Mouse (Mus musculus): ENCODE data around the gene Amigo1. TPM values are rescaled to one million over a fixed set of nuclear protein-coding genes. Genes with fewer than 3 reads are reported as not detected.
A peak's percentile ranks its signal among the peaks of the same experiment; 100 is the strongest.
"Not testable (repeated sequence)": the region's sequence is repeated elsewhere in the genome, so short reads cannot be mapped to it uniquely, and the experiment has no call there.

The Amigo1 gene
- total RNA-seq, 2 experiments from 2014 or later: 1.4 to 3.3 TPM

DNA sequence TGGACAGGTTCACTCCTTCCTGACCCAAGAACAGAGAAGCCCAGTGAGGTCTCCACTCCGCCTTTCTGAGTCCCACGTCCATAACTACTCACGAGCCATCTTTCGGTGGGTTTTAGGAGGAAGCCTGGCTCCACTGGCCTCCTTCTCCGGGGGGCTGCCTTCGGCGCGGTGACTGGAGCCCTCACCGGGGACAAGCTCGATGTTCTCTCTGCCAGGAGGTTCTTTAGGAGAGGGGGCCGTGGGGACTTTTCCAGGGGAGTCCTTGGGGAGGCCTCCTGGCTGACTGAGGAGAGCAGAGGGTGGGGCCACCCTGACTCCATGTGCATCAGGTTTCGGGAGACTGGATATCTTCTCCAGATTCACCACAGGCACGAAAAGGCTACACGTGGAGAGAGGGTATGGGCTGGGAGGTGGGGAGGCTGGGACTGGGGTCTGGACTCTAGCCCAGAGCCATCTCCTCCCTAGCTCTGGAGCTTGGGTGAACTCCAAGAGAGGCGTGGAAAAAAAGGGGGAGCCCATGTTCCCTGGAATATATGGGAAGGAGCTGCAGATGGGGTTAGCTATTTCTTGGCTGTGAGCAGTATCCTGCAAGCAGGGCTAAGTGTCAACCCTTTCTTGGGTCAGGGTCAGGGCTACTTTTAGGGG lies 20.7 kb downstream of the Amigo1 start:
- no peak for ATAC-seq (ENCODE audit: poor library complexity, severe bottlenecking)

DNA sequence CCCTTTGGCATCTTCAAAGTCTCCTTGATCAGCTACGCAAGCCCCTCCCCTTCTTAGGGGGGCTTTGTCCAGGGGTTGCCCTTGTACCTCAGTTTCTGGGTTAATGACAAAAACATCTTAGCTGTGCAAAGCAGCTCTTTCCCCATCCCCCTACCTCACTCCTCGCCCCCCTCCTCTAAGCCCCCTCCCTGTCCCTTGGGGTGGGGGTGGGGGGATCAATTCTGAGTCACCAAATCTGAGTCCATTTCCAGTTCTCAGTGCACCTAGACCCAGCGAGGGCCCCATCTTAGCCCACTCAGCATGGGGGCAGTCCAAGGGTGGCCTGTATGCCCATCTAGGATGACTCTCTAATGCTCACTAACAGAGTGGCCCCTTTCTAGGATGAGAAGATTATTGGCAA lies 22.9 kb downstream of the Amigo1 start:
- ATAC-seq (ENCODE audit: poor library complexity, severe bottlenecking): no peak

DNA sequence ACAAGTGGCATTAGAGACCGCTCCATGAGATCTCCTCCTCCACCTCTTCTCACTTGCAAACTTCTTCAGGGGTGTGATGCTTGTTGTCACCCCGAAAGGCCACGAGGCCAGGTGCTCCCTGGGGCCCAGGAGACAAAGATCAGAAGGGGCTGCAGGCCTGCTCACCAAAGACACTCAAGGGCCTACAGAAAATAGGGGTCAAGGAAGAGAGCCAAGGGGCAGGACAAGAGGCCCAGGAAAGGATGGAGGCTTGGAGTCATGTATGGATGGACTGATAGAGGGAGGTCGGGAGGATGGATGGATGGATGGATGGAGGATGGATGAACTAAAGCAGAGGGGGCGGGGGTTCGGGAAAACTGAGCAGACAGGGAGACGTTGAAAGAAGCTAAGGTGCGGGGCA lies 23.4 kb downstream of the Amigo1 start:
- ATAC-seq (ENCODE audit: poor library complexity, severe bottlenecking): no peak

DNA sequence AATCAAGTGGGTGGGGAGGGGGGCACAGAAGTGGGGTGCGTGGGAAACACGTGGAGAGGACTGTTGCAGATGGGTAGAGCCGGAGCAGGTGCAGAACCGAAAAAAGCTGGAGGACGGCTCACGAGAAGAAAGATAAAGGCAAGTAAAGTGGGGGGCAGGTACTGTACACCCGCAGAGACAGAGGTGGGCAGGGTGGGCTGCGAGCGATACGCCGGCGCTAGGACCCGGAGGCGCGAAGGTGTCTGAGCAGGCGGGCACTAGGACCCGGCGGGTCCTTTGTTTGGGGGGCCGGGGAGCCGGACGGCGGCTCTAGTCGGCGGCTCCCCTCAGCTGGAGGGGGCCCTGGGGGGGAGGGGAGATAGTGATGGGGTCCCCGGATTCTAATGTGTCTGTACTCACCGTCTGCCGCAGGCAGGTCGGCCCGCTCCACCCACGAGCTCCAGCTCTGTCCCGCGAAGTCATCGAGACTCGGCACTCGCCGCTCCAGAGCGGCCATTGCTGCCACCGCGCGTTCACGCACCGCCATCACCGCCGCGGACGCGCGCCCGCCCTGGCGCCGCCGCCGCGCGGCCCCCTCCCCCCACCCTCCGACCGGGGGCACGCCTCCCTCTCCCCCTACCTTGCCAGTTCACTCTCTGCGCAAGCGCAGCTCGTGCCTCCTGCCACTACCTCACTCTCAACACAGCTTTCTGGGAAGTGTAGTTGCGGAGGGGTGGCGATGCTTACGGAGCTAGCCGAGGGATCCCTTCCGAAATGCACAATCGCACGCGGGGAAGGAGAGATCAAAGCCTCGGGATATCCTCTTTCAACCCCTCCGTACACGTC lies 24.0 kb downstream of the Amigo1 start:
- ATAC-seq (ENCODE audit: poor library complexity, severe bottlenecking): peak; percentile 97

DNA sequence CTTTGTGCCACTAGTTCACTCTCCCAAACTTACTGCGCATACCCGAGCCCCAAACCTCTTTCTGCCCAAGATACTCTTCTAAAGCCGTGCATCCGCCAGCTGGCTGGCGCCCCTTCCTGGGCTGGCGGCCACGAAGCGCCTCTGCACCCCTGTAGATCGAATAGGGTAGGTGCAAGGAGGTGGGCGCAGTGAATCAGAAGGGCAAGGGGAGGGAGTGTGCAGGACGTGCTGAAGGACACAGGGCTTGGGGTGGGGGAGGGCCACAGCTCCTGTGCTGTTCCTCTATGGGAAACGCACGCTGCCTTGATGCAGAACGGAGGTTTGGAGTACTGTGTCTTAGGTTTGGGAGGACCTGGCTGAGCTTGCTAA lies 24.6 kb downstream of the Amigo1 start, which contains the start of gene Atxn7l2:
Atxn7l2 (minus strand) TSS at position 164 of the 369 bp plus-strand sequence.
- peak; percentile 73 for ATAC-seq (ENCODE audit: poor library complexity, severe bottlenecking)

DNA sequence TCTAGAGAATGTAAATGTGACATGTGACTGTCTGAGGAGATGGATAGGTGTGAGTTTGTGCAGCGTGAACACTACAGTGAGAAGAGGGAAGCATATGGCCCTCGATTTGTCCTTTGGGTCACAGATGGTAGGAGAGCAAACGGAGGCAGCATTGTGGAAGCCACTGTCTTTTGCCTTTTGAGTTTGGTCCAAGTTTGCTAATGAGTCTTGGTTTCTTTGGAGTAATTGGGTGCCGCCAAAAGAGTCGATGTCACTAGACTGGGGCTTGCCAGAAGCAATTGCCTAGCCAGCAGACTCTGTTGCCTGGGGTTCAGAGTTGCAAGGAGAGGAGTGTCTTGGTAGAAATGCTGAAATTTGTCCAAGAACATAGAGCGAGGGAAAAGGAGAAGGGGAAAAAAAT lies 25.7 kb downstream of the Amigo1 start:
- no peak for ATAC-seq (ENCODE audit: poor library complexity, severe bottlenecking)

DNA sequence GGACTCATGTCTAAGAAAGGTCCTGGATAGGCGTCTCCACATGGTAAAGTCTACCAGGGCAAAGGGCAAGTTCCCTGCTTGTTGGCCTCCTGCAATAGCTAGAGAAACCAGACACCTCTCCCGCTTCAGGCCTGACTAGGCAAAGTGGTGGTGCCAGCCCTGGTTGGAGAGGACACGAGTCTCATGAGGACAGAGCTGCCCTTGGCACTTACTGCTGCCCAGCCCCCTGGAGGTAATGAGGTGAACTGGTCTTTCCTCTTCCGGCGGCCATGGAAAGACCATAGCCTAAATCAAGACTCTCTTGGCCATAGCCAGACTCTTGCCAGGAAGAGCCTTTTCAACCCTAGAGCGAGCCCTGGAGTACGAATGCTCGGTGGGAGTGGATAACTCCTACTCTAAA lies 26.3 kb downstream of the Amigo1 start:
- no peak for ATAC-seq (ENCODE audit: poor library complexity, severe bottlenecking)

DNA sequence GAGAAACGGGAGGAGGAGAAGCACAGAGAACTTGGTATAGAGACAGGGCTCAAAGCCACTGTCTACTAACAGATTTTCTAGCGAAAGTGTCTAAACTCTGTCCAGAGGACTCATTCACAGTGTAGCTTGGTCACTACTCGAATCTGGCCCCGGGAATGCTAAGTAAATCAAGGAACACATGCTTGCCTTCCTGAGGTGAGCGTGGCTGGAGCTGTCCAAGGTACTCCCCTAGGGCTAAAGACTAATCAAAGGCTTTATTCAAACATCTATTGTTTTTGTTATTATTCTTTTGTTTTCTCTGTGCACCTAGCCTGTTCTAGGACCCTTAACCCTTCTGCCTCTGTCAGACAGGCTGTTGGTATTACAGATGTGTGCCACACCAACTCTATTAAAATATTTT lies 28.6 kb downstream of the Amigo1 start:
- ATAC-seq (ENCODE audit: poor library complexity, severe bottlenecking): no peak

DNA sequence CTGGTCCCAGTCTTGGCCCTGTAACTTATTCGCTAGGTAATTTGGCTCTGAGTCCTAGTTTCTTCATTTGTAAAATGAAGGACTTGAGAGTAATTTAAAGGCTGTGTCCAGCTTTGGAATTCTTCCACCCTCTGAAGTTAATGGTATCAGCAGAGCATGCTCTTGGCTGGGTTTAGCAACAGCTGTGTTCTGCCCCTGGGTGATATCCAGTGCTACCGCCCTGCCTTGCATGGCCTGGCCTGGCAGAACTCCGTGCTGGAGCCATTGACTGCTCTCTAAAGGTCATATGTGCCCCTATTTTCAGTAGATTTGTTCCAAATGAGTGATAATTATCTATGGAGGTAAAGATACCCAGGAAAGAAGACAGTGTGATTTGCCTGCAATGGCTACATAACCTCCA lies 34.5 kb downstream of the Amigo1 start:
- ATAC-seq (ENCODE audit: poor library complexity, severe bottlenecking): no peak

DNA sequence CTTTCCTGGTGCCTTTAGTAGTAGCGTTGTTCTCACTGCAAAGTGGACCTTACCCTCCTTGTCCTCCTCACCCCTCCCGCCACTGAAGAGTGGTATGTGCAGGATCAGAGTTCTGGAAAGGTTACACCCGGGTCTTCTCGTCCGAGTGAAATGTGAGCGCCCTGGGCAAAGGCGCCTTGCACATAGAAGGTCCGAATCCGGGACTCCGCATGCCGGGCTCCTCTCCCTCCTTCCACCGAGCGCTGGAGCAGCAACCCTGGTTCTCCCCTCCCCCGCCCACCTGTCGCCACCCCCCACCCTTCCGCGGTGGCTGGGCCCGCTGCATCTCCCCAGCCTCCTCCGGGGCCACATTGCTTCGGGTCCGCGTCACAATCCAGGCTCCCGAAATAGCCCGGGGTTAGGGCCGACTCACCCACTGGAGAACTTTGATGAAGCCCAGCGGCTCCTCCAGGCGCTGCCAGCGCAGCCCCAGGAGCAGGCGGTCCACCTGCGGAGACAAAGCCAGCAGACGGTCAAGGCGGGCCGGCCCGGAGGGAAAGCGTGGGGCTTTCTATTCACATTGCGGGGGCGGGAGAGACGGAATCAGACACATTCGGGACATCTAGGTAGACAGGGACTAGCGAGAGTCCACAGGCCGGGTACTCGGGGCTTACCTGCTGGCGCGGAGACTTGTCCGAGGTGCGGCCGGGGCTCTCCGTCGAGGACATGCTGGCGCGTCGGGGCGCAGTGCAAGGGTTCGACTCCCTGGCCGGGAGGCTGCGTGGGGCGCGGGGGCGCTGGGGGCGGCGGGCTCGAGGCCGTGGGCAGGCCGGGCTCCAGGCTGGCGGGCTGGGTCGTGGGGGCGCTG lies 39.8 kb downstream of the Amigo1 start:
- ATAC-seq (ENCODE audit: poor library complexity, severe bottlenecking): no peak

DNA sequence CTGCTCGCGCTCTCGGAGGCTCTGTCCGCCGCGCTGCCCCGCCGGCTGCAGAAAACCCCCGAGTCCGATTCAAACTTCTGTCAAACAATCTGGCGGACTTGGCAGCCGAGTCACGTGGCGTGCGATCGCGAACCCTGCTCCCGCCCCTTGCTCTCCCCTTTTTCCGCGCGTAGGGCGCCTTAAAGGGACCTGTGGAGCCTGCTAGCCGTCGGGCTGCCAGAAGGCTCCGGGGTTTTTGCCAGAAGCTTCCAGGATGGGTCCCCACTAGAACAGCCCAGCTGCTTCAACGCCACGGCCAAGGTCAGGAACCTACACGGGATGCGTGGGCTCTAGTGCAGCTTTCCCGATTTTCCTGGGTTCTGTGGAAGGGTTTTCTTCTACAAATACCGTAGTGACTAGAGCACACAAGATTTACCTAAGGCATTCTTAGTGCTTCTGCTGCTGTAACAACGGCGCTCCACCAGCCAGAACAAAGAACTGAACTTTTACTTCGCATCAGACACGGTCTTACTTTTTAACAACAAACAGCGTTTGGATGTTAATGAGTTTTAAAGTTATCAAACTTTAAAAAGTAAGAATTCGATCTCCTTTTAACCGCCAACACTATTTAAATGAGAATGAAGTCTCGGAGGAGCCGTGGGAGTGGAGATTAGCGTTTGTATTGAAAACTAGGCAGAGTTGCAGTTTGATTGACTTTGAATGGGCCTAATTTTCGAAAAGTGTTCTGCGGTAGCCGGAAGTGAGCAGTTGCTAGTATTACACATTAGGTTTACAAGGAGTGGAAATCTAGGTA lies 40.6 kb downstream of the Amigo1 start, which contains the start of gene Sypl2:
Sypl2 (minus strand) TSS at position 91 of the 793 bp plus-strand sequence.
- ATAC-seq (ENCODE audit: poor library complexity, severe bottlenecking): peak; percentile 27; the same call in 1 of the 2 replicates

DNA sequence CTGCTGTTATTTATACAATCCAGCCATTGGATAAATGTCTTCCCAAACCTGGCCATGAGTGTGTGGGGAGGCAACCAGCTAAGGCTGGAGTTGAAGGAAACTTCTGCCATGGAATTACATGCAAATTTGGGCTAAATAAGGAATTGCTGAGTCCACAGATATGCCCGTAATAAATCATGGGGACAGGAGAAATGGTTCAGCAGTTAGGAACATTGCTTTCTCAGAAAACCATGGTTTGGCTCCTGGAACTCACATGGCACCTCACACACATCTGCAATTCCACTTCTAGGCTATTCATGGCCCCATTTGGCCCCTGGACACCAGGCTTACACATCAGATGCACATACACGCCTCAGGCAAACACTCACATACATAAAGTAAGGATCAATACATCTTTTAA lies 41.4 kb downstream of the Amigo1 start:
- ATAC-seq (ENCODE audit: poor library complexity, severe bottlenecking): no peak

DNA sequence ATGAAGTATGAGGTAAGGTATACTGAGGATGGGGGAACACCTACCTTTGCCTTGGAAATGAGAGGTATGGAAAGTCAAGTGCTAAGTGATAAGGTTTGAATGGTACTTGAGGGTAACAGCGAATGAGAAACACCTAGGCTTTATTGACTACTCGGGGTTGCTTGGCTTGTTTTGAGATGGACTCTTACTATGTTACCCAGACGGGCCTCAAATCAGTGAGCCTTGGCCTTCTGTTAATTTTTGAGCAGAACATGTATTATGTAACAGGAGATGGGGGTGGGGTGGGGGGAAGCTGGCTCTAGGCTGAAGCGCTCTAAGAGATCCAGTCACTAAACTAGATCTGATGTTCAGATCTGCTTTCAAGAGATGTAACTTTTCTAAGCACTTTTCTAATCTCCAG lies 45.5 kb downstream of the Amigo1 start:
- ATAC-seq (ENCODE audit: poor library complexity, severe bottlenecking): no peak

DNA sequence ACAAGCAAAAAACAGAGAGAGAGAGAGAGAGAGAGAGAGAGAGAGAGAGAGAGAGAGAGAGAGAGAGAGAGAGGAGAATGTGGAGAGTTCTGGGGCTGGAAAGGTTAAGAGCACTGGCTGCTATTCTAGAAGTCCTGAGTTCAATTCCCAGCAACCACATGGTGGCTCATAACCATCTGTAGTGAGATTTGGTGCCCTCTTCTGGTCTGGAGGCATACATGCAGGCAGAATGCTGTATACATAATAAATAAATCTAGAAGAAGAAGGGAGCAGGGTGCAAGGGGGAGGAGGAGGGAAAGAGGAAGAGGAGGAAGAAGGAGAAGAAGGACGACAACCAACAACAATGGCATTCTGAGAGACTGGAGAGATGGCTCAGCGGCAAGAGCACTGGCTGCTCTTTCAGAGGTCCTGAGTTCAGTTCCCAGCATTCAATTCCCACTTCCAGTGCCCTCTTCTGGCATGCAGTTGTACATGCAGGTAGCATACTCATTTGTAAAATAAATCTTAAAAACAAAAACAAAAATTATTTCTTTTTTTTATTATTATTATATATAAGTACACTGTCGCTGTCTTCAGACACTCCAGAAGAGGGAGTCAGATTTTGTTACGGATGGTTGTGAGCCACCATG lies 51.5 kb downstream of the Amigo1 start:
- not testable (repeated sequence) for ATAC-seq (ENCODE audit: poor library complexity, severe bottlenecking)

DNA sequence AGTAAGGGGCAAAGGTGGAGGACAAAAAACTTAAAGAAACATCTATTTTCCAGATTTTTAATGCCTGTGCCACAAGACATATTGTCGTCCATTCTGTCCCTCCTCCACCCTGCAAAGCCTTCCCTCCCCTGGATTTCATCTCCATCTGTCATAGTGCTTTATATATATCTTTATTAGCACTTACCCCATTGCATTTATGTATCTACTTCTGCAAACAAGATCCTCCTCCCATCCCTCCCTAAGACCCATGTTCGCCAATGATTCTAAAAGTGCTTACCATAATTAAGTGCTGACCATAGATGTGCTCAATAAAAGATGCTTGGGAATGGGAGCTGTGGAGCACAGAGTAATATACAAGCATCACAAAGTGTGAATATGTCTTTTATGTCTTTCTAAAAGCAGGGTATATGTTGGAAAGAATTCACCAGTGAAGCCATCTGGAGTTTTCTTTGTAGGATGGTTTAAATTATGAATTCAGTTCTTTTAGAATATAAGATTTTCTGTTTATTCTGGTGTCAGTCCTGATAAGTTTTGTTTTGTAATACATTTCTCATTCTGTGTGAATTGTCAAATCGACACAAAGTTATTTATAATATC lies 55.2 kb downstream of the Amigo1 start:
- no peak for ATAC-seq (ENCODE audit: poor library complexity, severe bottlenecking)

Other genes starting within 250 kb of the Amigo1 start
- gene Gstm6, start 242.6 kb upstream of the Amigo1 start, total RNA-seq (2015): not detected in 2 replicates
- gene Gstm6, start 242.6 kb upstream of the Amigo1 start, total RNA-seq (2017): not detected in 2 replicates
- gene Gstm3, start 217.1 kb upstream of the Amigo1 start, total RNA-seq (2015): not detected in 2 replicates
- gene Gstm3, start 217.1 kb upstream of the Amigo1 start, total RNA-seq (2017): not detected in 2 replicates
- 0.62 TPM in 1 of 2 replicates, not detected in the other for gene Gstm2, start 199.9 kb upstream of the Amigo1 start, total RNA-seq (2015)
- gene Gstm2, start 199.9 kb upstream of the Amigo1 start, total RNA-seq (2017): 0.44 TPM in 1 of 2 replicates, not detected in the other
- 320 and 346 TPM in 2 replicates for gene Gstm1, start 168.4 kb upstream of the Amigo1 start, total RNA-seq (2015)
- 156 and 179 TPM in 2 replicates for gene Gstm1, start 168.4 kb upstream of the Amigo1 start, total RNA-seq (2017)
- 8.0 and 10.1 TPM in 2 replicates for gene Gstm4, start 141.4 kb upstream of the Amigo1 start, total RNA-seq (2015)
- 6.5 and 12.1 TPM in 2 replicates for gene Gstm4, start 141.4 kb upstream of the Amigo1 start, total RNA-seq (2017)
- 16.3 and 20.9 TPM in 2 replicates for gene Ampd2, start 99.7 kb upstream of the Amigo1 start, total RNA-seq (2015)
- gene Ampd2, start 99.7 kb upstream of the Amigo1 start, total RNA-seq (2017): 21.8 and 23.1 TPM in 2 replicates
- gene Gnat2, start 93.5 kb upstream of the Amigo1 start, total RNA-seq (2015): not detected in 2 replicates
- gene Gnat2, start 93.5 kb upstream of the Amigo1 start, total RNA-seq (2017): not detected in 2 replicates
- gene Gnai3, start 40.2 kb upstream of the Amigo1 start, total RNA-seq (2015): 136 and 146 TPM in 2 replicates
- 154 and 160 TPM in 2 replicates for gene Gnai3, start 40.2 kb upstream of the Amigo1 start, total RNA-seq (2017)
- not detected in 2 replicates for gene Gpr61, start 31.5 kb upstream of the Amigo1 start, total RNA-seq (2015)
- gene Gpr61, start 31.5 kb upstream of the Amigo1 start, total RNA-seq (2017): not detected in 2 replicates
- 4.9 and 6.7 TPM in 2 replicates for gene Cyb561d1, start 14.9 kb downstream of the Amigo1 start, total RNA-seq (2015)
- gene Cyb561d1, start 14.9 kb downstream of the Amigo1 start, total RNA-seq (2017): 10.3 and 12.0 TPM in 2 replicates
- 3.1 and 4.7 TPM in 2 replicates for gene Atxn7l2, start 24.6 kb downstream of the Amigo1 start, total RNA-seq (2015)
- 1.5 and 2.0 TPM in 2 replicates for gene Atxn7l2, start 24.6 kb downstream of the Amigo1 start, total RNA-seq (2017)
- not detected in 2 replicates for gene Sypl2, start 40.3 kb downstream of the Amigo1 start, total RNA-seq (2015)
- gene Sypl2, start 40.3 kb downstream of the Amigo1 start, total RNA-seq (2017): not detected in 2 replicates
- gene Psma5, start 70.6 kb downstream of the Amigo1 start, total RNA-seq (2015): 160 and 172 TPM in 2 replicates
- 146 and 158 TPM in 2 replicates for gene Psma5, start 70.6 kb downstream of the Amigo1 start, total RNA-seq (2017)
- 80.7 and 83.8 TPM in 2 replicates for gene Sort1, start 97.7 kb downstream of the Amigo1 start, total RNA-seq (2015)
- gene Sort1, start 97.7 kb downstream of the Amigo1 start, total RNA-seq (2017): 76.4 and 87.8 TPM in 2 replicates
- not detected in 2 replicates for gene Mybphl, start 178.6 kb downstream of the Amigo1 start, total RNA-seq (2015)
- gene Mybphl, start 178.6 kb downstream of the Amigo1 start, total RNA-seq (2017): not detected in 2 replicates
- 11.9 and 12.2 TPM in 2 replicates for gene Psrc1, start 197.5 kb downstream of the Amigo1 start, total RNA-seq (2015)
- gene Psrc1, start 197.5 kb downstream of the Amigo1 start, total RNA-seq (2017): 12.8 and 15.4 TPM in 2 replicates
- gene Celsr2, start 229.2 kb downstream of the Amigo1 start, total RNA-seq (2015): 0.75 and 0.94 TPM in 2 replicates
- gene Celsr2, start 229.2 kb downstream of the Amigo1 start, total RNA-seq (2017): 0.22 and 0.81 TPM in 2 replicates